Mouse (Mus musculus): ENCODE data around the gene Nop16. TPM values are rescaled to one million over a fixed set of nuclear protein-coding genes. Genes with fewer than 3 reads are reported as not detected.
A peak's percentile ranks its signal among the peaks of the same experiment; 100 is the strongest.

The Nop16 gene
- polyA plus RNA-seq, 1 experiment from 2014 or later = 31.0 TPM

DNA sequence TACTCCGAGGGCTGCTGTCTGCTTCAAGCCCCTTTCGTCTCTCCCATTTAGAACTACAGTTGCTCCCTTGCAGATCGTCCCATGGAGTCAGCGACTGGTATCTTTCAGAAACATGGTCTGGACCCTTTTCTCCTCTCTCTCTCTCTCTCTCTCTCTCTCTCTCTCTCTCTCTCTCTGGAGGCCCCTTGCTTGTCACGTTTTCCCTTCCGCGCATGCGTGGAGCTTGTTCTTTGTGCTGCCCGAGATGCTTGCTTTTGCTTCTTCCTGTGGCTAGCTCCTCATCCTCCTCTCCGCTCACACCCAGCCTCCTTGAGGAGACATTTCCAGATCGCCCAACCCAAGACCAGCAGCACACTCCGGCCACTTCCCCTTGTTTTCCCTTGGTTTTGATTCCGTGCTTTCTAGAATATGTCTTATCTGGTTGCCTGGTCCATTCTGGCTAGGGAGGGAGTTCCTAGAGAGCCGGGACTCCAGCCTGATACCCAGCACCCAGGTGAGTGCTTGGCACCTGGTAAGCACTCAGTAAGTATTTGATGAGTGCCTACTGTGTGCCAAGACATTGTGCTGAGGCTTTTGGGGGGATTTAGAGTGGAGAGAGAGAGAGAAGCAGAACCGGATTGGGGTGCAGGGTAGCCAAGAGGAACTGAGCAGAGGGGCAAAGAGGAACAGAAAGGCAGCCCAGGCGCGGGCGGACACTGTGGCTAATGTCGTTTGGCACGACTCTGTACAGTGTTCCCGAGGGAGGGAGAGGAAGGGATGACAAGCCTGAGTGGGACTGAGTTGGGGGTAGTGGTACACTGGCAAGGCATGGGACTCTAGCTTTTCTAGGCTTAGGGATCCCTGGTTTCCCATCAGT lies 12.0 kb downstream of the Nop16 start:
- DNase-seq (ENCODE audit: low spot score) = no peak
- H3K36me3 ChIP-seq (ENCODE audit: insufficient read depth, low read length) = no peaks in the 10 kb centered on the region
- 88% methylated on average over 21 of the region's 21 CpGs for WGBS

DNA sequence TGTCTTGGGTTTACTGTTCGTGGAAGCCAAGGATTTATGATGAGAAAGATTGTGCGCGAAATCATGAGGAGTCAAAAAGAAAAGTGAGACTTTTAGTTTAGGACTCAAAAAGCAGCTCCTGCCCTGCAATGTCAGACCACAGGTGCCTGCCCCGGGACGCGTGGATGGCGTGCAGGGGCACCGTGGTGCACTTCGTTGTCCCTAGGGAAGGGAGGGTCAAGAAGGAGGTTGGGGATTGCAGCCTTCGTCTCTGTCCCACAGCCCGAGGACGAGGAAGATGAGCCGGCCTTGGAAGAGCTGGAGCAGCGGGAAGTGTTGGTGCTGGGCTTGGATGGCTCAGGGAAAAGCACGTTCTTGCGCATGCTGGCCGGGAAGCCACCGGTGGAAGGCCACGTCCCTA lies 14.4 kb downstream of the Nop16 start:
- Histone ChIP-seq H3K9ac (replicated peaks; ENCODE audit: low read depth) (peak overlapping the region; percentile 74), H3K4me1 (ENCODE audit: insufficient read depth, low read depth, low read length) (no peaks in the 10 kb centered on the region; the same call in 1 of the 2 replicates), H3K27me3 (replicated peaks; ENCODE audit: insufficient read depth, low read length) (no peaks in the 10 kb centered on the region), H3K9me3 (ENCODE audit: low read length) (no peaks in the 10 kb centered on the region), H3K27ac (ENCODE audit: low read length) (0 out of 2 replicates have a peak overlapping the region, but pooled peaks have one; percentile 79), H3K4me2 (replicated peaks; ENCODE audit: low read depth, low read length) (peak overlapping the region; percentile 64), H3K36me3 (ENCODE audit: insufficient read depth, low read length) (no peaks in the 10 kb centered on the region), H3K4me3 (ENCODE audit: low read depth, low read length) (peak overlapping the region; percentile 83)
- TF ChIP-seq EP300 (IDR thresholded peaks at IDR 0.05) (no peak), CTCF (IDR thresholded peaks at IDR 0.05) (no peak)
- no peak for ATAC-seq
- no peak for DNase-seq (ENCODE audit: low spot score)
- WGBS = under 1% methylated on average over 19 of the region's 19 CpGs

More for the DNA sequence above, 12.0 kb downstream of the Nop16 start:
- TF ChIP-seq EP300 (IDR thresholded peaks at IDR 0.05) (no peak), CTCF (IDR thresholded peaks at IDR 0.05) (no peak)
- Histone ChIP-seq H3K9me3 (ENCODE audit: low read length) (no peaks in the 10 kb centered on the region), H3K27ac (ENCODE audit: low read length) (no peak overlapping the region), H3K4me3 (ENCODE audit: low read depth, low read length) (no peak overlapping the region), H3K4me1 (ENCODE audit: insufficient read depth, low read depth, low read length) (peaks cover 5% of the 10 kb centered on the region; the same call in 1 of the 2 replicates), H3K9ac (replicated peaks; ENCODE audit: low read depth) (no peak overlapping the region), H3K27me3 (replicated peaks; ENCODE audit: insufficient read depth, low read length) (no peaks in the 10 kb centered on the region), H3K4me2 (replicated peaks; ENCODE audit: low read depth, low read length) (no peak overlapping the region)
- ATAC-seq = no peak

DNA sequence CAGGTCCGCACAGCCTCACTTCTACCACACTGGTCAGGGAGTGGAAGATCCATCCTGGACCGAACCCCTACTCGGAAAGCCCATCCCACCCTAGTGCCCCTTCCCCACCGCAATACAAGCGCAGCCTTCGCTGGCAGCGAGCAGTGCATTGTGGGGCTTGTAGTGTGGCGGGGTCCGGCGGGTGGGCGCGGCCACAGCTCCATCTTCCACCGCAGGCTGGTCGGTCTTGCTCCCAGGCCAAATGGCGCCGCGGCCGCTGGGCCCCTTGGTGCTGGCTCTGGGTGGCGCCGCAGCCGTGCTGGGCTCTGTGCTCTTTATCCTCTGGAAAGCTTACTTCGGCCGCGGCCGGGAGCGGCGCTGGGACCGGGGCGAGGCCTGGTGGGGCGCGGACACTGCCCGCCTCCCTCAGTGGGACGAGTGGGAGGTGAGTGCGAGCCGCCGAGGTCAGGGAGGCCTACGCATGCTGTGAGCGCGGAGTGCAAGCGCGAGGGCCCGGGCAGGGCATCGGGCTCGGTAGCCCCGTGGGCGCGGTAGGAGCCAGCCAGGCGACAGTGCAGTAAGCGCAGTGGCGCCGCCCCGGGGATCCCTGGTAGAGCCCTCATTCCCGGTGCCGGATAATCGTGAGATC lies 14.9 kb downstream of the Nop16 start, which contains the start of gene Arl10:
Gene Arl10, plus strand, starts transcription at position 162 of the 628 bp plus-strand sequence.
- no peaks in the 10 kb centered on the region for H3K36me3 ChIP-seq (ENCODE audit: insufficient read depth, low read length)
- H3K27ac ChIP-seq (ENCODE audit: low read length) = peak within 1 kb of the TSS; percentile 79
- DNase-seq (ENCODE audit: low spot score) (peak; percentile 71), ATAC-seq (peak; percentile 93)
- no peaks in the 10 kb centered on the region for H3K9me3 ChIP-seq (ENCODE audit: low read length)
- no peaks in the 10 kb centered on the region; the same call in 1 of the 2 replicates for H3K4me1 ChIP-seq (ENCODE audit: insufficient read depth, low read depth, low read length)
- H3K4me2 ChIP-seq (replicated peaks; ENCODE audit: low read depth, low read length) = peak within 1 kb of the TSS; percentile 64
- no peak for TF ChIP-seq EP300 (IDR thresholded peaks at IDR 0.05)
- TF ChIP-seq CTCF (IDR thresholded peaks at IDR 0.05) = peak; percentile 38
- peak within 1 kb of the TSS; percentile 83 for H3K4me3 ChIP-seq (ENCODE audit: low read depth, low read length)
- peak within 1 kb of the TSS; percentile 74 for H3K9ac ChIP-seq (replicated peaks; ENCODE audit: low read depth)
- H3K27me3 ChIP-seq (replicated peaks; ENCODE audit: insufficient read depth, low read length) = no peaks in the 10 kb centered on the region
- 4% methylated on average over 52 of the region's 55 CpGs for WGBS

DNA sequence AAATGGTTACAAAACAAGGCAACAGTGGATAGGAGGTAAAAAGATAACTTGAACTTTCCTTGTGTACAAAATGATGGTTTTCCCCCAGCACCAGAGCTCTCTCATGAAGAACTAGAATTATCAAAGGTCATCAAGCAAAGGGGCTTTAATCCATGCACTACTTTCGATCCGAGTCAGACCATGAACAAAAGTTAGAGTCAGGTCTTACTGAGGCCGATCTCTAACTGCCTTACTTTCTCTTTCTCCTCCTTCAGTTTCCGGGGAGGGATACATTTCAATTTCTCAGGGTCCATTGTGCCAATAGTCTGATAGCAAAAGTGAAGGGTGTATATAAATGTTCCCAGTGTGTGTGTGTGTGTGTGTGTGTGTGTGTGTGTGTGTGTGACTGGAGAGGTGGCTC lies 17.3 kb downstream of the Nop16 start:
- DNase-seq (ENCODE audit: low spot score) (no peak), ATAC-seq (no peak)
- H3K36me3 ChIP-seq (ENCODE audit: insufficient read depth, low read length) = no peaks in the 10 kb centered on the region
- no peaks in the 10 kb centered on the region; the same call in 1 of the 2 replicates for H3K4me1 ChIP-seq (ENCODE audit: insufficient read depth, low read depth, low read length)
- H3K9me3 ChIP-seq (ENCODE audit: low read length) = no peaks in the 10 kb centered on the region
- H3K27me3 ChIP-seq (replicated peaks; ENCODE audit: insufficient read depth, low read length) = no peaks in the 10 kb centered on the region
- no peak overlapping the region for H3K27ac ChIP-seq (ENCODE audit: low read length)
- no peak overlapping the region for H3K4me3 ChIP-seq (ENCODE audit: low read depth, low read length)
- TF ChIP-seq CTCF (IDR thresholded peaks at IDR 0.05) = no peak
- TF ChIP-seq EP300 (IDR thresholded peaks at IDR 0.05) = no peak
- no peak overlapping the region for H3K4me2 ChIP-seq (replicated peaks; ENCODE audit: low read depth, low read length)
- WGBS = 79% methylated on average over 4 of the region's 4 CpGs
- no peak overlapping the region for H3K9ac ChIP-seq (replicated peaks; ENCODE audit: low read depth)

DNA sequence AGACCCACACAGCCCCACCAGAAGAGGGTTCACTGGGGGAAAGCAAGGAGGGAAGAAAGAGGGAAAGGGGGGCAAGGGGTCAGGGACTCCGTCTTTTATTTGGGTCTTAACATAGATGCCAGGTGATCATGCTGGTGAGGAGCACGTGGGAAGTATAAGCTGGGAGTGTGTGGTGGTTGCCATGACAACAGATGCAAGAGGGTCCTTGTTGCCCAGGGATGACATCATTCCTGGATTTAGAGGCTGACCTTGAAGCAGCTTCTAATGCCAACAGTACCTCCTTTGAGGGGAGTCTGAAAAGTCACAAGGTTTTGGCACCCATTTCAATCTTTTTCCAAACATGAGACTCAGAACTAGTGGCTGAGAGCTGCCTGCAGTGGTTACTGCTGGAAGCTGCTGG lies 18.3 kb downstream of the Nop16 start:
- H3K4me1 ChIP-seq (ENCODE audit: insufficient read depth, low read depth, low read length) = no peaks in the 10 kb centered on the region; the same call in 1 of the 2 replicates
- H3K4me3 ChIP-seq (ENCODE audit: low read depth, low read length) = no peak overlapping the region
- 37% methylated on average over 2 of the region's 2 CpGs for WGBS
- no peaks in the 10 kb centered on the region for H3K9me3 ChIP-seq (ENCODE audit: low read length)
- no peak overlapping the region for H3K4me2 ChIP-seq (replicated peaks; ENCODE audit: low read depth, low read length)
- no peaks in the 10 kb centered on the region for H3K27me3 ChIP-seq (replicated peaks; ENCODE audit: insufficient read depth, low read length)
- TF ChIP-seq CTCF (IDR thresholded peaks at IDR 0.05) (no peak), EP300 (IDR thresholded peaks at IDR 0.05) (no peak)
- ATAC-seq (no peak), DNase-seq (ENCODE audit: low spot score) (peak; percentile 52)
- H3K36me3 ChIP-seq (ENCODE audit: insufficient read depth, low read length) = no peaks in the 10 kb centered on the region
- no peak overlapping the region for H3K27ac ChIP-seq (ENCODE audit: low read length)
- H3K9ac ChIP-seq (replicated peaks; ENCODE audit: low read depth) = no peak overlapping the region

DNA sequence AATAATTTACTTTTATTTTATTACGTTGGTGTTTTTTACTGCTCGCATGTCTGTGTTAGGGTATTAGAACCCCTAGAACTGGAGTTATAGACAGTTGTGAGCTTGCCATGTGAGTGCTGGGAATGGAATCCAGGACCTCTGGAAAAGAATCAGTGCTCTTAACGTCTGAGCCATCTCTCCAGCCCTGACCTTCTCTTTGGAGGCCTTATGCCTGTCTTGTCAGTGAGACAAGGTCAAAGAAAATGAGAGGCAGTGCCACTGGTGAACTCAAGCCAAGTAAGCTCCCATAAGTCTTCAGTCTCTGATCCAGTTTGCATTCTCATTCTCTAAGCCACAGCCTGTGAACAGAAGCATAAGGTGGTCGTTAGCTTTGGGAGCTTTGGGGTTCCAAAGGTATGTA lies 19.2 kb downstream of the Nop16 start:
- DNase-seq (ENCODE audit: low spot score) = no peak
- H3K4me3 ChIP-seq (ENCODE audit: low read depth, low read length) = no peak overlapping the region
- TF ChIP-seq EP300 (IDR thresholded peaks at IDR 0.05) = no peak
- no peak for TF ChIP-seq CTCF (IDR thresholded peaks at IDR 0.05)
- 72% methylated on average over 4 of the region's 4 CpGs for WGBS
- no peak overlapping the region for H3K27ac ChIP-seq (ENCODE audit: low read length)
- H3K4me1 ChIP-seq (ENCODE audit: insufficient read depth, low read depth, low read length) = no peaks in the 10 kb centered on the region; the same call in 1 of the 2 replicates
- ATAC-seq = no peak
- H3K4me2 ChIP-seq (replicated peaks; ENCODE audit: low read depth, low read length) = no peak overlapping the region
- no peak overlapping the region for H3K9ac ChIP-seq (replicated peaks; ENCODE audit: low read depth)
- H3K9me3 ChIP-seq (ENCODE audit: low read length) = no peaks in the 10 kb centered on the region
- H3K27me3 ChIP-seq (replicated peaks; ENCODE audit: insufficient read depth, low read length) = no peaks in the 10 kb centered on the region
- no peaks in the 10 kb centered on the region for H3K36me3 ChIP-seq (ENCODE audit: insufficient read depth, low read length)

Measured in lung, postnatal 0 days (tissue).